Mouse (Mus musculus) adrenal gland, adult 8-10 months (tissue): ENCODE measurements around the gene Trak2. TPM values are rescaled to one million over a fixed set of nuclear protein-coding genes. Genes with fewer than 3 reads are reported as not detected.
"Not testable (repeated sequence)": the region's sequence is repeated elsewhere in the genome, so short reads cannot be mapped to it uniquely, and the experiment has no call there.

Experiments used
- DNase-seq: peaks from one replicate; pipeline ENCODE4 v3.0.0; 2022
- total RNA-seq, 4 experiments: library from RNA; stranded (reverse); gene quantifications; 2 replicates each; pipeline ENCODE4 v1.2.4; 2022

The Trak2 gene
- total RNA-seq, 4 experiments from 2014 or later: 53.2 to 85.3 (median 66.5) TPM

GRCm38 (mm10) chr1:58953686-58954434 lies 19.4 kb downstream of the Trak2 start:
- DNase-seq: no peak

DNA sequence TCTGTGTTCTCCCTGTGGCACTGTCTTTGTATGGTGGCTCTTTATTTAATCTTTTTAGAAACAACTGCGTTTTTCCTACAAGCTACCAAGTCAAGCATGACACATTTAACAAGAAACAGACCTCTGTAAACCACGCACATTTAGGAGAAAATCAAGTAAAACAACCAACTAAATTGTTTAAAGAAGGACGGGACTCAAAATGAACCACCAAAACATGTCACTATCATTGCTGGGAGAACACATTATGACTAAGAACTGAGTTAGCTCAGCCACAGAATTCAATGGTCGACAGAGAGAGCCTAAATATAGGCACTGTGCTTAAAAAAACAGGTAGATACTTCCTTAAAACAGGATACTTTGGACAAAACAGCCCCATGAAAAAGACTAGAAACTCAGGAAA lies 20.2 kb downstream of the Trak2 start:
- DNase-seq: no peak

DNA sequence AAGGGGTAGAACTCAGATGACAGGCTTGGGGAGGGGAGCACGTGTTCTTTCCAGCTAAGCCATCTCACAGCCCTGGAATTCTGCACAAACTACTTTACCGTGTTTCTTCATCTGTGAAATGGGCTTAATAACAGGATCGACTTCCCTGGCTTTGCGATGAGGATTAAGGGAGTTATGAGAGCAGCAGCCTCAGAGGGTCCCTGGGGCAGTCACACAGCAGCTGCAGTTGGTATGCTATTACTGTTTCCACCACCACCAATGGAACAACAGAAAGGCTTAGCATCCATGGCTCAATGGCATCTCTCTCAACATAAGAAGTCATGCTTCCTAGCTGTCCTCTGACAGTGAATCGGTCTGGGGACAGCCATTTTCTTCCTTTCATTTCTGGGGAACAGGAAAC lies 20.7 kb downstream of the Trak2 start:
- no peak for DNase-seq

GRCm38 (mm10) chr1:58951841-58952240 lies 21.4 kb downstream of the Trak2 start:
- no peak for DNase-seq

GRCm38 (mm10) chr1:58950899-58951648 lies 22.2 kb downstream of the Trak2 start:
- peak; percentile 84 for DNase-seq

- DNase-seq: no peak
These were observed 23.6 kb downstream of the Trak2 start for GRCm38 (mm10) chr1:58949561-58950106.

DNA sequence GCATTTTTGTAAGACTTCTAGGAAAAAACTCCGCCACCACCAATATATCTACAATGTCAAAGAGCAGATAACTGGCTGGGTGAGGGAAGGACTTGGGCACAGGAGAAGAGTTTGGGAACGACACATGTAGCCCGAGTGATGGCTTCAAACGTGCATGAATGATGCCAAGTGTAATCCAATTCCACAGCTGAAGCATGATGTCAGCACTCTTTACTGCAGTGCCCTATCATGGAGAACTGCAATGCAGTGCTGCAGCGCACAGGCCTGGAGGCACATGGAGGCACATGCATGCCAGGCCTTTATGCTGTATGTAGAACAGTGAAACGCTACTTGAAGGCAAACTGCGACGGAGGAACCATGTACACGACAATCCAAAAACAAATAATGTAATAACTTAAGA lies 26.5 kb downstream of the Trak2 start:
- DNase-seq: no peak

- DNase-seq: no peak
These were observed 27.1 kb downstream of the Trak2 start for GRCm38 (mm10) chr1:58945960-58946670.

DNA sequence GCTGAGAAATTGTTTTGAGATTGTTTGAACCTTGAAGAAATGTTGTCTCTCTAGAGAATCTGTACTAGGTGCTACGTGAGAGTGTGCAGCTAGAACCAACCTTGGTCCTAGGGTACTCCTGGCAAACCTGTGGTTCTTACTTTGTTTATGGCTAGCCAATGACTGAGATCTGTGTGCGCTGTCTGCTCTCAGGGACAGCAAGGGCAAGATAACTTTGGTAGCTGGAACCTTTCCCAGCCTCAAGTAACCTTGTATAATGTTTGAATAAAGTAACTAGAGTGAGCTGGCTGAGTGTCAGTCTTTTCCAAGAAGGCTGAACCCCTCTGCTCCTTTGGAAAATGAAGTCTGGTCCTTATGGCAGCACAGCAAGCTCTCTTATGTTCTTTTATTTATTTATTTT lies 27.7 kb downstream of the Trak2 start:
- DNase-seq: peak; percentile 63

DNA sequence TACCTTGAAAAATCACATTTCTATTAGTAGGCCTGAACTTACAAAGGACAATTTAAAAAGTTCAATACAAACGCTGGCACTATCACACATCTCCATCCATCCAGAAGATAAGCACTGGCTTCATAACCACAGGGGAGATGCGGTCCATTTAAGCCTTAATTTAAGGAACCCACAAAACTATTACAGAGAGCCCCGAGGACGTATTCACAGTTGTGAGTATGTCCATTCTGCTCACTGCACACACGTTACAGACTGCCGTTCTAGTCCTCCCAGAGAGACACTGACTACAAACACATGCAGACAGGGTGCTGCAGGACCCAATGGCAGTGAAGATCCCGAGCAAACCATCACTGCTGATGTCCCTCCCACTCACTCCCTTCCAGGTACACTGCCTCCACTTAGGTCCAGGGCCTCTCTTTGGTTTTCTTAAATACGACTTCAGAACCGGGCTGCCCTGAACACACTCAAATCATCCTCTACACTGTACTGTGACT lies 35.6 kb downstream of the Trak2 start:
- no peak for DNase-seq

GRCm38 (mm10) chr1:58936746-58937605 lies 36.3 kb downstream of the Trak2 start:
- DNase-seq: no peak

DNA sequence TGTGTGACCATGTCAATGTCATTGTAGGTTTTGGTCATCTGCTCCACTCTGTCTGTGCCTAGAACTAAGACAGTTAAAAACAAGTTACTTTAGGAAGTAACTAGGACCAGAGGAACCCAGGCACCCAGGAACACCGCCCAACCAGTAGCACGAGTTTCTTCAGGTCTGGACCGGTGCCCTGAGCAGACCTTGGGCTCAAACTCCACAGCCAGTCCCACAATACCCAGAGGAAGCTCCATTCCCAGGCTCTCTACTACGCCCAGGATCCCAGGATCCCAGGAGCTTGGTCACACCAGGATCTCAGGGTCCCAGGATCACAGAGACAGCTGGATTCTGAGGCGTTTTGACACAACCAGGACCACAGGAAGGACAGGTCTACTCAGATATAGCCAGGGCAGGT lies 46.6 kb downstream of the Trak2 start:
- DNase-seq: no peak

- no peak for DNase-seq
These were observed 55.7 kb downstream of the Trak2 start for GRCm38 (mm10) chr1:58917566-58917965.

GRCm38 (mm10) chr1:58909636-58910272 lies 63.5 kb downstream of the Trak2 start:
- DNase-seq: no peak

- DNase-seq: no peak
These were observed 69.5 kb downstream of the Trak2 start for GRCm38 (mm10) chr1:58903681-58904080.

GRCm38 (mm10) chr1:58897561-58897960 lies 75.7 kb downstream of the Trak2 start:
- DNase-seq: not testable (repeated sequence)

DNA sequence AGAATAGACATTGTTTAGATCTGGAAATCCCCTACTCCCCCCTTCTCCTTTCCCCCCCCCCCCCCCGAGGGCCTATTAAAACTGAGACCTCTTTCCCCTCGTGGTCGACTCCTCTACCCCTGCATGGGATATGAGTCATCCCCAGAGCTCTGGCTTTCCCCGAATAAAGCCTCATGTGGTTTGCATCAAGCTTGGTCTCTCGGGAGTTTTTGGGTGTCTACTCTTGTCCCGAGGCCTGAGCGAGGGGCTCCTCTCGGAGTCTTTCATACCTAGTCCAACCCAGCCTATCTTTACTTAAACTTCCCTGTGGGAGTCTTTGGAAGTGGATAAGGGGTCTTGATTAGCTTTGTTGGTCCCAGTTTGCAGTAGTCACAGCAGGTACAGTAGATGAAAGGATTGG lies 80.8 kb downstream of the Trak2 start:
- not testable (repeated sequence) for DNase-seq

GRCm38 (mm10) chr1:58891481-58892170 lies 81.6 kb downstream of the Trak2 start:
- DNase-seq: not testable (repeated sequence)

- not testable (repeated sequence) for DNase-seq
These were observed 82.4 kb downstream of the Trak2 start for GRCm38 (mm10) chr1:58890697-58891290.
